Mouse (Mus musculus): Measurements from ENCODE around the gene Card19.

Card19 gene

DNA sequence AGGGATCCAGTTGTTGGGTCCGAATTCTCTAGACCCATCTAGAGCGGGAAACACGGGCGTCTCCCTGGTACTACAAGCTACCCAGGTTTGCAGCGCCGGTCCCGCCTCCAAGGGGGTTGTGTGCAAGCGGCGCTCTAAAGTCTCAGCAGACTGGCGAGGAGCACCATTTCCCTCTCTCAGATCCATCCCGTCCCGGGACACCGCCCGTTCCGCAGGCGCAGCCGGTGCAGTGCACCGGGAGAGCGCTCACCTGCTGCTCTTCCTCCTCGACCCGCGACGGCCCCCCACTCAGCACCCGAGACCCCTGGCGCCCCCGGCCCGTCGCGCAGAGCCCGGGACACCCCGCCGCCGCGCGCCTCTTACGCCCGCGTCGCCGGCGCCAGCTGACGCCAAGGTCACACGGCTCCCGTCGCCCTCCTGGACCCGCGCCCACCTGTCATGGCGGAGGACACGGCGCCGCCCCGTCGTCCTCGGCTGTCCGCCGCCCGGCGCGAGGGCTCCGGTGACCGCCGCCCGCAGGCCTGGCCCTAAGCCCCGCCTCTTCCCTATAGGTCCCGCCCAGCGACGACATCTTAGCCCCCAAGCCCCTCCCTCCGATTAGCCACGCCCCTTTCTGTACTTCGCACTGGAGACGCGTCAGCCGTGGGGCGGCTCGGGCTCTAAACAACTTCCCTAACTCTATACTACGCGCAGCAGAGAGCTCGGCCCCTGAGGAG is at the start of gene Card19:
Card19 (minus strand) TSS at position 534 of the 716 bp plus-strand sequence.
- DNase-seq (ENCODE audit: low spot score in 2 of 2): peak; percentile 95 to 97

DNA sequence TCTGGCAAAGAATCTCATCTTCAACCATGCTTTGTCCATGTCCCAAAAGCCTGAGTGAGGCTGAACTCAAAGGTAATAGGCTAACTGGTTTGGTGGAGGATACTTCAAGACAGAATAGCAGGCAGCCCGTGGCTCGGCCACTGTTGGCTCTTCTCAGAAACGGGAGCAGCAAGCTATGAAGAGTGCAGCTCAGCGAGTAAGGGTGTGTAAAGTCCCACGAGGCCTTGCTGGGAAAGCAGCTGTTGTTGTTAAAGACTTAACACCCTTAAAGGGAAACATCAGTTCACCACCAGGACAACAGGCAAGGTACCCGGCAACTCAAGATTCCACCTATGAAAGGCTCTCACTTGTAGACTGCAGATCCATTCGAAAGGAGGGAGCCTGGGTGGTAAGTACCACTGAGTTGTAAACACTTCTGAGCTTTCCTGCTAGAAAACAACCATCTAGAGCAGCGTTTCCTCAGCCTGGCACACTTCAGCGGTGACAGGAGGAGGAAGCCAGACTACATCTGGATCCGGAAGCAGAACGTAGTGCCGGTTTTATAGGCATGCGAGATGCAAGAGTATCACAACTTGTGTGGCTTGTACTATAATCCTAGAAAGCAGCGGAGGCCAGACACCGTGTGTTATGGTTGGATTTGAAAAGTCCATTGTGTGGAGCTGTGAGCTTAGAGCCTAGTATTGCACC is 44.3 kb upstream of the Card19 start:
- no peak for DNase-seq (ENCODE audit: low spot score in 2 of 2)

DNA sequence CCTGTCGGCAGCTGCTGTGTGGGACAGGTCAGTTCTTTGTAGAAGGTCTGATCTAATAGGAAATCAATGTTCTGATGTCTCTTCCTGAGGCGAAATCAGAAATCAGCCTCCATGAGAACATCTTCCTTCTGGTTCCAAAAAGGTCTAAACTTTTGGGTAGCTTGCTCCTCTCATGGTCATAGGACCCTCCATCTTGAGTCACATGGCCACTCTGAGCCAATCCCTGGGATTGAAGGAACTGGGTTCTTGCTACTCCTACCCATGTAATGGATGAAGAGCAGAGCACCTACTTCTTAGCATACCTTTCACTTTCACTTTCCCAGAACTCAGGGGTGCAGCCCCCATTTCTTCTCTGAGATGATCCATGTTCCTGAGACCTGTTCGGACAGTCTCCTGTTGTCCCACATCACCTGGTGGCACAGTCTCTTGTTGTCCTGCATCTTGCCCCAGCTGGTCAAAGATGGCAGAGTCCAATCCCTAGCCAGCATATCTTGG is 42.0 kb upstream of the Card19 start:
- DNase-seq (ENCODE audit: low spot score in 2 of 2): no peak

DNA sequence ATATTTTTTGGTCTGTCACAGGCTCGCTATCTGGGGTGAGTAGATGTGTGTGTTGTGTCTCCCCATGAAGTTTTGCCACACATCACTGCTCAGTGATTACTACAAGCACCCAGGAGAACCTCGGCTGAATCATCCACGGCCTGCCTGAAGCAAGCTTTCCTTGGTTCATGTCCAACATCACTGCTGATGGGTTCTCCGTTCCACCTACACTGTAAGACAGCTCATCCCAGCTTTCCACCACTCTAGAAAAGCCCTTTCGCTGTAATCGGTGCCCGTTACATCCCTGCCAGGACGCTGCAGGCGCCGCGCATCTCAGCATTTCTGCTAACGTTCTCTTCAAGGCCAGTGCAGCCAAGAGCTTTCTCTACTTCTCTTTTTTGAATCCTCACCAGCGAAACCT is 36.9 kb upstream of the Card19 start:
- no peak for DNase-seq (ENCODE audit: low spot score in 2 of 2)

- no peak for DNase-seq (ENCODE audit: low spot score in 2 of 2)
These were observed 36.3 kb upstream of the Card19 start for GRCm38 (mm10) chr13:49252113-49252512.

- no peak for DNase-seq (ENCODE audit: low spot score in 2 of 2)
These were observed 35.1 kb upstream of the Card19 start for GRCm38 (mm10) chr13:49250716-49251517.

DNA sequence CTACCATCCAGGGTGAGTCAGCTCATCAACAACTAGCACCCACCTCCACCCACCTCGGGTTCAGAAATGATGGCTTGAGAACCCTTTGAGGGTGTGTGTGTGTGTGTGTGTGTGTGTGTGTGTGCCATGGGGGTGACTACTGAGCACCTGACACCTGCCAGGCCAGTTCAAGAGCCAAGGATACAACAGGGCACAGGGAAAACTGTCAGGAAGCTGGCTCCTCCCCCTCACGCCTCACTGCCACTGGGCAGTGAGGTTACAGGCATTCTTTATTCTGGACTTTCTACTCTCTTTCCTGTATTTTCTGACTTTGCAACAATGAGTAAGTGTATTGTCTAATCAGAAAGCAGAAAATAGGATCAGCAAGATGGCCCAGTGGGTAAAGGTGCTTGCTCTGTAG is 33.8 kb upstream of the Card19 start:
- no peak for DNase-seq (ENCODE audit: low spot score in 2 of 2)

DNA sequence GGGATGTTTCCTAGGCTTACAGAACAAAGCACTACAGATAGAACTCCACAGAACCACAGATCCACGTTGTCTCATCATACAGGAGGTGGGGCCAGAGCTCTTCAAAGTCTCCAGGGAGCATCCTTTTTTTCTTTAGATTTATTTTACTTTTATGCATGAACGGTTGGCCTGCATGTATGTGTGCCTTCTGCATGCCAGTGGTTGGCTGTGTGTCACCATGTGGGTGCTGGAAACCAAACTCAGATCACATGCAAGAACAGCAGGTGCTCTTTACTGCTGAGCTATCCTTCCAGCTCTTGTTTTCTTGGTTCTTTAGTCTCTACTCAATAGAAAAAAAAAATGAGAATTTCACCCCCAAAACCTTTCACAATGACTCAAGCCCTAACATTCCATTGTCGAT is 33.1 kb upstream of the Card19 start:
- no peak for DNase-seq (ENCODE audit: low spot score in 2 of 2)

- no peak for DNase-seq (ENCODE audit: low spot score in 2 of 2)
These were observed 32.6 kb upstream of the Card19 start, which contains the start of gene Susd3 for GRCm38 (mm10) chr13:49248467-49248862. Gene Susd3, minus strand, starts transcription at chr13:49248706.

DNA sequence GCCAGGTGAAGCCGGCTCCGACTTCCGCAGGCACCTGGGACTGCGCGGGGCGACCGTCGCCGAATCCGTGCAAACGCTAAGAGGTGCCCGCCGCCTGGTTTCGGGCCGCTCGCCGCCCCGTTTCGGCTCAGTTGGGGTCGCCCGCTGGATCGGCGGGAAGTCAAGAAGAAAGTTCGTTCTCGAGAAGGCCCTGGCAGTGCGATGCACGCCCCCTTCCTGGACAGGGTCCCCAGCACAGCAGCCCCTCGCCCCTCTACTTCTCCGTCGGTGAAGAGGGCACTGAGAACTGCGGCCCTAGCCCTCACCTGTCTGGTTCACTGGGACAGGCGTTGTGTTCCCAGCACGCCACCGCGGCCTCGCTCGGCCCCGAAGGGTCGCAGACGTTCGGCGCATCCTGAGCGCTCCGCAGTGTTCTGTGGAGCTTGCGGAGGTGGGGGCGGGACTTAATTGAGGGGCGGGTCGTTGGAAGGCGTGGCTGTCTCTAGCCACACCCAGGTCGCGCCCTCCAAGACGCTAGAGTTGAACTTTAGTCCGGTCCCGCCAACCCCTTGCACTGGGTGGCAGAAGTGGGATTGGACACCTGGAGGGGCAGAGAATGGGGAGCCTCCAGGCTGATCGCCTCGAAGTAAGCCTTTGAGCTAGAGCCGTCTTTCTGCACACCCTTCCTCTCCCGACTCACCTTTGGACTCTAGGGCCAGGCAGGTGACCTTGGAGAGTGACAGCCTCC is 32.1 kb upstream of the Card19 start:
- DNase-seq (ENCODE audit: low spot score in 2 of 2): no peak

- DNase-seq (ENCODE audit: low spot score in 2 of 2): no peak
These were observed 31.4 kb upstream of the Card19 start for GRCm38 (mm10) chr13:49247232-49247739.

- no peak for DNase-seq (ENCODE audit: low spot score in 2 of 2)
These were observed 30.8 kb upstream of the Card19 start for GRCm38 (mm10) chr13:49246626-49247025.

GRCm38 (mm10) chr13:49246011-49246410 is 30.2 kb upstream of the Card19 start:
- no peak for DNase-seq (ENCODE audit: low spot score in 2 of 2)

GRCm38 (mm10) chr13:49245251-49245650 is 29.4 kb upstream of the Card19 start:
- no peak for DNase-seq (ENCODE audit: low spot score in 2 of 2)

- no peak for DNase-seq (ENCODE audit: low spot score in 2 of 2)
These were observed 27.7 kb upstream of the Card19 start for GRCm38 (mm10) chr13:49243492-49243891.

DNA sequence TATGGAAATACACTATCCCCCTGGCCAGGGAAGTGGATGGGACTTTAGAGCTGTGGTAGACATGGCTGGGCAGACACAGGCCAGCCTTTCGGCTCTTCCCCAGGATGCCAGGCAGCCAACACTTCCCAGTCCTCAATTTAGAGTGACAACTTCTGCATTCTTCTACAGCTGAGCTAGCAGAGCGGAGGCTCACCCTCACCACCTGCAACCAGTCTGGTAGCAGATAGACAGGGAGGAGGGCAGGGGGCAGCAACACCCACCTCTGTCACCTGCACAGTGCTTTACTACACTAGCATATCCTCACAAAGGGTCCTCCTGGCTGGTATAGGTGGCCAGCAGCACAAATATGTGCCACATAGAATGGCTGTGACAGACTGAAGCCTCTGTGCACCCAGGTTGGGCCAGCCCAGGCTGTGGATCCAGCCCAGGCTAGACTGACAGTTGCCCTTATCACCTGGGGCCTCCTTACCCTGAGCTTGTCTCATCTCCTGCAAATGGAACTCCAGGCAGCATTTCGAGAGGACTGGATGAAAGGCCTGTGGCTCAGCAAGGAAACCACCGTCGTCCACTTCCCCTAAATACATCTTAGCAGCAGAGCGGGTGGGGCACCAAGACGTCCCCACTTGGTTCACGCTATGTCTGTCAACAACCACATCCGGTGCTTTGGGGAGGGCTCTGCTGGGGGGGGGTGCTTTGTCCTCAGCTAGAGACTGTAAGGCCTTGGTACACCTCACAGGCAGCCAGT is 26.7 kb upstream of the Card19 start:
- peak; percentile 31 to 61 for DNase-seq (ENCODE audit: low spot score in 2 of 2)

DNA sequence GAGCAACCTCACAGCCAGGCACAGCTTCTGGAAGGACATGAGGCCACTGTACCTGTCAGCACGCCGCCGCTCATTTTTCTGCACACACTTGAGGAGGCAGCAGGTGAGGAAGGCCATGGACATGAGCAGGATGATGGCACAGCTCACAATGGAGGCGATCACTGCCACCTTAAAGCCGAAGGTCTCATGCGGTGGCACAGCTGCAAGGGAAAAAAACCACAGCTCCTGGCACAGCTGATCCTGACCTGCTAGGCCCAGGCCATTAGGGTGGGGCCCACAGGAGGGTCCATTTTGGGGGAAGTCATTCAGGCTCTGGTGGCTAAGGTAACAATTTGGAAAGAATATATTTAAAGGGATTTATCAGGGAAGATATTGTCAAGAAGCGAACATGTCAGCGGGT is 22.9 kb upstream of the Card19 start:
- DNase-seq (ENCODE audit: low spot score in 2 of 2): no peak

DNA sequence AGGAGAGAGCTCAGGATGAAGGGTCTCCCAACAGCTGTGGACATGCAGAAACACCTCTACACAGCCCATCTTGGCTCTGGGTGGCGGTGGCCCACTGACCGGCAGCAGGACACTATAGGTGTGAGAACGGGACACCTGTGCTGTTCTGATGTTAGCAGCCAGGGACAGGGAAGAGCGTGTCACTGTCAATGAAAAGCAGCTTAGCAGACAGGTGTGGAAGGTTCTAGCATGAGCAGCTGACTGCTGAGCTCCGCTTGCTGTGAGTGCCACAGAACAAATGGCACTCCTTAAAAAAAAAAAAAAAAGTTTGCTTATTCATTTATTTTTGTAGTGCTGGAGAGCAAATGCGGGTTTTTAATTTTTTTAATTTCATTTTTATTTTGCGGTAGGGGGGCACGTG is 21.8 kb upstream of the Card19 start:
- no peak for DNase-seq (ENCODE audit: low spot score in 2 of 2)

DNA sequence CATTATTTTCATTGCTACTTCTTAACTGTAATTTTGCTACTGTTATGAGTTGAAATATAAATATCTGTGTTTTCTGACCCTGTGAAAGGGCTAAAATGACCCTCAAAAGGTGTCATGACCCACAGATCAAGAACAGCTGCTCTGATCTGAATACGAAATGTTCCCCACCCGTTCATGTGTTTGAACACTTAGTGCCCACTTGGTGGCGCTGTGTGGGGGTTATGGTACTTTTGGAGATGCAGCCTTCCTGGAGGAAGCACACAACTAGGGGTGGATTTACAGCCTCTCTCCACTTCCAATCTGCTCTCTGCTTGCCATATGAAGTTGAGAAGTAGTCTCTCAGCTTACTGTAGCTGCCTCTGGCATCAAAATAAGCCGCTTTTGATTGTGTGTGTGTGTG is 18.9 kb upstream of the Card19 start:
- no peak for DNase-seq (ENCODE audit: low spot score in 2 of 2)

DNA sequence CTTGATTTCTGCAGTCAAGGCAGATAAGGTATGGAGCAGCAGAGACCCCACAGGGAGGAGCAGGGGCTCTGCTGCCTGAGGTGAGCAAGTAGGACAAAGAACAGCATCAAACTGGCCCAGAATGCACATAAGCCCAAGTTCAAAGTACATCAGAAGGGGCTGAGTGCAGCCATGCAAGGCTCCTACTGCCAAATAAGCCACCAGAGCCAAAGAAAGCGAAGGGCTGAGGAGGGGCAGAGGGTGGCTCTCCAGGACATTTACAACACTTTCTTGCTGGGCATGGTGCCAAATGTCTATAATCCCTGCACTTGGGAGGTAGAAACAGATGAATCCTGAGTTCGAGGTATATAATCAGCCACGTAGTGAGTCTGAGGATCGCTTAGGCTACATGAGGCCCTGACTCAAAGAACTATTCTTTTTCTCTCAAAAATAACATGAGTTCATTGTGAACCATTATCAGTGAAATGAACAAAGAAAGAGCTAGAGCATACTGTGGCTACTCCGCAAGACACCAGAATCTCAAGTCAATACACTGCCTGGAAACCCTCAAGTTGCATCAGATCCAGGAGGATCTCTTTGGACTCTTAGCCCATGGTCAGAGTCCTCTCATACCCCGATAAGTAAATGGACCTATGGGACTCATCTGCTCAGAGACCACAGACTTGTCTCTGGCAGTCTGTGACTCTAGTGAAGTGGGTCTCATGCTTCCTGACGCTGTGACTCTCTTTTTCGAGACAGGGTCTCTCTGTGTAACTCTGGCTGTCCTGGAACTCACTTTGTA is 18.1 kb upstream of the Card19 start:
- DNase-seq (ENCODE audit: low spot score in 2 of 2): no peak

All from heart, adult 9 months (tissue).